ENCODE assay signal across 10 mouse cellular contexts in the genomic region with DNA sequence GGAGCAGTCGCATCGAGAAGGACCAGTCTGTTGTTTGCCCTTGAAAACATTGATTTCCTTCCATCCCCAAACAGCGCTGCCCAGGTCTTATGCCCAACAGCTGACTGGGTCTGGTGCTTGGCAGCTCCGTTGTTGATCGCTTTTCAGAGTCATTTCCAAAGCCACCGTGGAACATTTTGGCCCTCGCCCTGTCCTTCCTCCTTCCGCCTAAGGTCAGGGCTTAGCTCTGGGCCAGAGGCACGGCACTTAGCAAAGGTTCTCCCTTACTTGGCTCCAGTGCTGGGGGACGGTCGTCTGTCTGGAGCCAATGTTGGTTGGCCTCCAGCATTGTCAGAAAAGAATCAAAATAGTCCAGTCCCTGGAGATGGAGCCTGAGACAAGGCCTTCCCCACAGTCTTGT. TPM values are rescaled to one million over a fixed set of nuclear protein-coding genes. Genes with fewer than 3 reads are reported as not detected.
DNase-seq lines count a peak whose midpoint lies in the region; TF ChIP-seq lines count a peak whose summit lies in the region.
"Had no signal": no experiment of that assay in that cellular context is flagged by ENCODE, and none has a peak within 500 bp of the region (broad histone marks: within the 10 kb centered on the region; RNA-seq: fewer than 3 reads in every experiment).

No protein-coding gene starts in this region.

- WGBS in lung, adult 2 months, result 49% methylated on average over 11 of the region's 11 CpGs

- H3K4me1 ChIP-seq in lung, adult 2 months (ENCODE audit: control insufficient read depth, insufficient read depth, low read length), result peaks cover 14% of the 10 kb centered on the region

- peak; percentile 42; the same call in 1 of the 2 replicates for TF ChIP-seq POLR2A in lung, adult 2 months (IDR thresholded peaks at IDR 0.05; ENCODE audit: borderline replicate concordance, extremely low read depth, low read depth, low read length)

- DNase-seq in kidney, postnatal 25 days, result peak; percentile 38 to 80
- DNase-seq in kidney, postnatal 14 days, result no peak
- DNase-seq in adrenal gland, postnatal 10 days, result peak; percentile 77
- DNase-seq in gastrocnemius, adult 2 months, result peak; percentile 87
- DNase-seq in lung, adult 2 months, result peak; percentile 42
- no peak for DNase-seq in embryo, embryonic 11 days
- DNase-seq in right cerebral cortex, adult 2 months (ENCODE audit: low spot score in 2 of 2), result no peak
- DNase-seq in thymus, postnatal 0 days (ENCODE audit: low spot score), result no peak

- TF ChIP-seq CTCF in gastrocnemius, adult 2 months (IDR thresholded peaks at IDR 0.05), result no peak
- no peak for TF ChIP-seq CTCF in lung, adult 2 months (IDR thresholded peaks at IDR 0.05; ENCODE audit: insufficient read depth, low read length)

- intact Hi-C loops in gastrocnemius, adult 2 months (cut with DNase I), result no loop called here

- H3K4me3 ChIP-seq in gastrocnemius, adult 2 months, result peak overlapping the region; percentile 42
- no peak overlapping the region for H3K4me3 ChIP-seq in lung, adult 2 months (replicated peaks; ENCODE audit: extremely low read depth, low read depth, low read length)
- H3K4me3 ChIP-seq: forebrain, embryonic 12.5 days; neural tube, embryonic 13.5 days had no signal

- H3K27ac ChIP-seq in gastrocnemius, adult 2 months, result peak overlapping the region; percentile 93
- H3K27ac ChIP-seq: forebrain, embryonic 12.5 days; neural tube, embryonic 13.5 days had no signal

RNA-seq across cellular contexts. Expression of gene Acacb, which starts 33.2 kb away (rescaled TPM):
- 100 to 1,000 TPM; 113 to 138 TPM for total RNA-seq in adrenal gland, postnatal 10 days (2021)
- 100 to 1,000 TPM; 177 to 191 TPM for total RNA-seq in gastrocnemius, adult 2 months (2021)
- 20.0 and 37.5 TPM in 2 replicates for polyA plus RNA-seq in lung, adult 2 months (2012; rRNA removed)
- 0.80 and 1.1 TPM in 2 replicates for polyA plus RNA-seq in thymus, postnatal 0 days (2015; fragmentation: Nextera tagmentation; extraction: Ambion mirVana)

RNA-seq across cellular contexts. Expression of gene Ung, which starts 49.4 kb away (rescaled TPM):
- 10 to 100 TPM; 11.4 to 13.3 TPM for total RNA-seq in adrenal gland, postnatal 10 days (2021)
- 10 to 100 TPM in 1 of 2 experiments, 1 to 10 TPM in 1; 9.2 to 10.5 TPM for total RNA-seq in gastrocnemius, adult 2 months (2021)
- 2.2 and 3.0 TPM in 2 replicates for polyA plus RNA-seq in lung, adult 2 months (2012; rRNA removed)
- polyA plus RNA-seq in thymus, postnatal 0 days (2015; fragmentation: Nextera tagmentation; extraction: Ambion mirVana), result 46.4 and 51.4 TPM in 2 replicates

RNA-seq across cellular contexts. Expression of gene Alkbh2, which starts 51.5 kb away (rescaled TPM):
- total RNA-seq in adrenal gland, postnatal 10 days (2021), result 1 to 10 TPM; 6.3 to 8.6 TPM
- under 1 TPM; 0.28 to 0.61 TPM for total RNA-seq in gastrocnemius, adult 2 months (2021)
- polyA plus RNA-seq in lung, adult 2 months (2012; rRNA removed), result 7.7 and 8.6 TPM in 2 replicates
- polyA plus RNA-seq in thymus, postnatal 0 days (2015; fragmentation: Nextera tagmentation; extraction: Ambion mirVana), result 8.2 and 10.1 TPM in 2 replicates

Comparison
In these comparisons a context has a peak if more than half of its experiments do, and no peak if none do; other contexts are left out.
1. DNase-seq: peak in kidney, postnatal 25 days (2 of 2), adrenal gland, postnatal 10 days (single experiment), gastrocnemius, adult 2 months (single experiment) and lung, adult 2 months (single experiment); none in kidney, postnatal 14 days (single experiment), embryo, embryonic 11 days (single experiment), right cerebral cortex, adult 2 months (0 of 2) and thymus, postnatal 0 days (single experiment).
2. RNA of gene Alkbh2, which starts 51.5 kb away (total RNA-seq): 6.3 to 8.6 TPM in adrenal gland, postnatal 10 days; 0.28 to 0.61 TPM in gastrocnemius, adult 2 months; every median in the first group is over 4 times any median in the second.